Mouse (Mus musculus): ENCODE data around the gene Ap3d1. TPM values are rescaled to one million over a fixed set of nuclear protein-coding genes. Genes with fewer than 3 reads are reported as not detected.

Gene Ap3d1
- total RNA-seq (2021), result 100 to 1,000 TPM; 145 to 153 TPM
- long read RNA-seq, experiment 1, full-length matches to known transcripts, result 33 of 74 reads
- long read RNA-seq, experiment 1, partial matches to known transcripts, result 24 of 74 reads
- long read RNA-seq, experiment 1, other reads (novel, unspliced or antisense), result 17 of 74 reads
- long read RNA-seq, experiment 2, full-length matches to known transcripts, result 55 of 98 reads
- long read RNA-seq, experiment 2, partial matches to known transcripts, result 24 of 98 reads
- long read RNA-seq, experiment 2, other reads (novel, unspliced or antisense), result 19 of 98 reads

- Histone ChIP-seq H3K4me3 (peak within 1 kb of the TSS; percentile 98), H3K27ac (peak within 1 kb of the TSS; percentile 97)
- no peak for TF ChIP-seq CTCF (conservative IDR thresholded peaks at IDR 0.05)
These were observed at the start of gene Ap3d1 for GRCm38 (mm10) chr10:80742180-80742978. Ap3d1 (minus strand) TSS chr10:80742264.

GRCm38 (mm10) chr10:80791476-80792174 is 49.6 kb upstream of the Ap3d1 start:
- DNase-seq (ENCODE audit: low spot score in 2 of 2), result no peak
- TF ChIP-seq CTCF (conservative IDR thresholded peaks at IDR 0.05), result 0 out of 2 replicates have a peak, but pooled peaks have one; percentile 4
- peak overlapping the region; percentile 88 for H3K27ac ChIP-seq
- no peak overlapping the region for H3K4me3 ChIP-seq

More at GRCm38 (mm10) chr10:80742180-80742978, at the start of gene Ap3d1:
- peak; percentile 94 to 100 for DNase-seq (ENCODE audit: low spot score in 2 of 2)

- H3K27ac ChIP-seq, result peak overlapping the region; percentile 88; the same call in 1 of the 2 replicates
- TF ChIP-seq CTCF (conservative IDR thresholded peaks at IDR 0.05), result no peak
- DNase-seq (ENCODE audit: low spot score in 2 of 2), result no peak
These were observed 48.8 kb upstream of the Ap3d1 start for GRCm38 (mm10) chr10:80790761-80791404.

GRCm38 (mm10) chr10:80787517-80787916 is 45.5 kb upstream of the Ap3d1 start:
- H3K27ac ChIP-seq, result no peak overlapping the region

More at GRCm38 (mm10) chr10:80790761-80791404, 48.8 kb upstream of the Ap3d1 start:
- H3K4me3 ChIP-seq, result no peak overlapping the region

GRCm38 (mm10) chr10:80785963-80786362 is 43.9 kb upstream of the Ap3d1 start:
- Histone ChIP-seq H3K27ac (no peak overlapping the region), H3K4me3 (no peak overlapping the region)
- TF ChIP-seq CTCF (conservative IDR thresholded peaks at IDR 0.05), result no peak
- no peak for DNase-seq (ENCODE audit: low spot score in 2 of 2)

More at GRCm38 (mm10) chr10:80787517-80787916, 45.5 kb upstream of the Ap3d1 start:
- TF ChIP-seq CTCF (conservative IDR thresholded peaks at IDR 0.05), result no peak
- no peak for DNase-seq (ENCODE audit: low spot score in 2 of 2)
- no peak overlapping the region for H3K4me3 ChIP-seq

- no peak for TF ChIP-seq CTCF (conservative IDR thresholded peaks at IDR 0.05)
- Histone ChIP-seq H3K27ac (peak overlapping the region; percentile 78; the same call in 1 of the 2 replicates), H3K4me3 (no peak overlapping the region)
- no peak for DNase-seq (ENCODE audit: low spot score in 2 of 2)
These were observed 42.8 kb upstream of the Ap3d1 start for GRCm38 (mm10) chr10:80784871-80785270.

- DNase-seq (ENCODE audit: low spot score in 2 of 2), result no peak
- TF ChIP-seq CTCF (conservative IDR thresholded peaks at IDR 0.05), result no peak
- Histone ChIP-seq H3K4me3 (no peak overlapping the region), H3K27ac (peak overlapping the region; percentile 78)
These were observed 42.2 kb upstream of the Ap3d1 start for GRCm38 (mm10) chr10:80784302-80784701.

GRCm38 (mm10) chr10:80779565-80779964 is 37.5 kb upstream of the Ap3d1 start:
- DNase-seq (ENCODE audit: low spot score in 2 of 2), result no peak
- Histone ChIP-seq H3K4me3 (no peak overlapping the region), H3K27ac (no peak overlapping the region)
- no peak for TF ChIP-seq CTCF (conservative IDR thresholded peaks at IDR 0.05)

GRCm38 (mm10) chr10:80777123-80777522 is 35.1 kb upstream of the Ap3d1 start:
- TF ChIP-seq CTCF (conservative IDR thresholded peaks at IDR 0.05), result no peak
- DNase-seq (ENCODE audit: low spot score in 2 of 2), result no peak
- no peak overlapping the region for H3K4me3 ChIP-seq
- H3K27ac ChIP-seq, result no peak overlapping the region

- no peak for DNase-seq (ENCODE audit: low spot score in 2 of 2)
- peak overlapping the region; percentile 87; the same call in 1 of the 2 replicates for H3K27ac ChIP-seq
- TF ChIP-seq CTCF (conservative IDR thresholded peaks at IDR 0.05), result no peak
- H3K4me3 ChIP-seq, result no peak overlapping the region
These were observed 34.4 kb upstream of the Ap3d1 start for GRCm38 (mm10) chr10:80776358-80776869.

- DNase-seq (ENCODE audit: low spot score in 2 of 2), result no peak
- no peak for TF ChIP-seq CTCF (conservative IDR thresholded peaks at IDR 0.05)
- Histone ChIP-seq H3K27ac (peak overlapping the region; percentile 87), H3K4me3 (no peak overlapping the region)
These were observed 33.7 kb upstream of the Ap3d1 start for GRCm38 (mm10) chr10:80775731-80776130.

- Histone ChIP-seq H3K27ac (peak overlapping the region; percentile 87), H3K4me3 (no peak overlapping the region)
- no peak for DNase-seq (ENCODE audit: low spot score in 2 of 2)
- no peak; the same call in 1 of the 2 replicates for TF ChIP-seq CTCF (conservative IDR thresholded peaks at IDR 0.05)
These were observed 32.9 kb upstream of the Ap3d1 start for GRCm38 (mm10) chr10:80774981-80775380.
